Mouse (Mus musculus): ENCODE results near the gene Stxbp6.
"Not testable (repeated sequence)": the region's sequence is repeated elsewhere in the genome, so short reads cannot be mapped to it uniquely, and the experiment has no call there.

Stxbp6 gene

GRCm38 (mm10) chr12:45074611-45075342 lies at the start of gene Stxbp6:
Stxbp6 (minus strand) TSS chr12:45074709.
- DNase-seq: peak; percentile 32 to 40

- DNase-seq: not testable (repeated sequence)
Observed at GRCm38 (mm10) chr12:45102954-45103353, 28.4 kb upstream of the Stxbp6 start.

GRCm38 (mm10) chr12:45093732-45094131 lies 19.2 kb upstream of the Stxbp6 start:
- no peak for DNase-seq

GRCm38 (mm10) chr12:45092444-45092843 lies 17.9 kb upstream of the Stxbp6 start:
- DNase-seq: no peak

- no peak for DNase-seq
Observed at GRCm38 (mm10) chr12:45083145-45083475, 8.6 kb upstream of the Stxbp6 start.

- DNase-seq: no peak
Observed at GRCm38 (mm10) chr12:45082379-45083144, 8.1 kb upstream of the Stxbp6 start.

- no peak for DNase-seq
Observed at GRCm38 (mm10) chr12:45081617-45082016, 7.1 kb upstream of the Stxbp6 start.

GRCm38 (mm10) chr12:45080753-45081122 lies 6.2 kb upstream of the Stxbp6 start:
- DNase-seq: no peak

- no peak for DNase-seq
Observed at GRCm38 (mm10) chr12:45080036-45080752, 5.7 kb upstream of the Stxbp6 start.

- no peak for DNase-seq
Observed at GRCm38 (mm10) chr12:45075631-45076030, 1.1 kb upstream of the Stxbp6 start.

GRCm38 (mm10) chr12:45074042-45074601 lies 387 bp downstream of the Stxbp6 start:
- DNase-seq: peak; percentile 19 to 33

- DNase-seq: peak in 1 of 2 experiments; percentile 5
Observed at GRCm38 (mm10) chr12:45073331-45074041, 1.0 kb downstream of the Stxbp6 start.

- DNase-seq: no peak
Observed at GRCm38 (mm10) chr12:45072185-45072584, 2.3 kb downstream of the Stxbp6 start.

- no peak for DNase-seq
Observed at GRCm38 (mm10) chr12:45070186-45070585, 4.3 kb downstream of the Stxbp6 start.

GRCm38 (mm10) chr12:45068145-45068754 lies 6.3 kb downstream of the Stxbp6 start:
- DNase-seq: no peak

- DNase-seq: no peak
Observed at GRCm38 (mm10) chr12:45067686-45068085, 6.8 kb downstream of the Stxbp6 start.

- no peak for DNase-seq
Observed at GRCm38 (mm10) chr12:45067047-45067685, 7.3 kb downstream of the Stxbp6 start.

GRCm38 (mm10) chr12:45063606-45064005 lies 10.9 kb downstream of the Stxbp6 start:
- DNase-seq: no peak

GRCm38 (mm10) chr12:45061336-45061735 lies 13.2 kb downstream of the Stxbp6 start:
- no peak for DNase-seq

GRCm38 (mm10) chr12:45060804-45061203 lies 13.7 kb downstream of the Stxbp6 start:
- DNase-seq: no peak

- no peak for DNase-seq
Observed at GRCm38 (mm10) chr12:45058007-45058406, 16.5 kb downstream of the Stxbp6 start.

GRCm38 (mm10) chr12:45056372-45056771 lies 18.1 kb downstream of the Stxbp6 start:
- DNase-seq: no peak
